Mouse (Mus musculus) lung, embryonic 14.5 days (tissue): Measurements from ENCODE around the gene Fggy. TPM values are rescaled to one million over a fixed set of nuclear protein-coding genes. Genes with fewer than 3 reads are reported as not detected.

ENCODE experiments used
- ATAC-seq: fragments of 200-750 bp; cut with Nextera tagmentation; 2 replicates; pipeline ENCODE4 v1.8.0; 2017; ENCODE audit warnings: mild to moderate bottlenecking, moderate TSS enrichment, moderate library complexity; ENCODE audit not compliant: insufficient read depth
- DNase-seq: peaks from one replicate; pipeline ENCODE4 v3.0.0-alpha.2; 2015
- H3K27ac ChIP-seq: fragments of 300-500 bp; sonication (generic); 2 replicates; pipeline ENCODE4 v1.5.1; 2014; ENCODE audit warnings: low read depth, mild to moderate bottlenecking, moderate library complexity
- H3K27me3 ChIP-seq: fragments of 300-500 bp; sonication (generic); 2 replicates; pipeline ENCODE4 v1.6.1; 2014; ENCODE audit warnings: low read length, control low read depth; ENCODE audit not compliant: insufficient read depth
- H3K36me3 ChIP-seq: fragments of 300-500 bp; sonication (generic); 2 replicates; pipeline ENCODE4 v1.6.1; 2014; ENCODE audit warnings: control low read depth; ENCODE audit not compliant: insufficient read depth
- H3K4me1 ChIP-seq: fragments of 300-500 bp; sonication (generic); 2 replicates; pipeline ENCODE4 v1.6.1; 2014; ENCODE audit warnings: antibody characterized with exemption, control low read depth; ENCODE audit not compliant: insufficient read depth
- H3K4me2 ChIP-seq: fragments of 300-500 bp; sonication (generic); 2 replicates; pipeline ENCODE4 v1.6.1; 2014; ENCODE audit warnings: mild to moderate bottlenecking
- H3K4me3 ChIP-seq: fragments of 300-500 bp; sonication (generic); 2 replicates; pipeline ENCODE4 v1.5.1; 2014; ENCODE audit warnings: low read depth, low read length
- H3K9ac ChIP-seq: fragments of 300-500 bp; sonication (generic); 2 replicates; pipeline ENCODE4 v1.6.1; 2014
- H3K9me3 ChIP-seq: fragments of 300-500 bp; sonication (generic); 2 replicates; pipeline ENCODE4 v1.6.1; 2016; ENCODE audit warnings: low read depth, low read length, control low read depth
- CTCF ChIP-seq: IDR thresholded peaks from 2 replicates; pipeline ENCODE4 v1.5.1; 2016; ENCODE audit warnings: antibody characterized with exemption, low read depth
- WGBS: fragments of 180-500 bp; shearing (Covaris S2); extraction: QIAGEN DNeasy Blood & Tissue Kit; methylation state at CpG from one replicate; pipeline ENCODE4 v1.1.7; 2014; 5-methylcytosine and 5-hydroxymethylcytosine counted together
- polyA plus RNA-seq: library from polyadenylated mRNA; unstranded; fragments of >200 nt; fragmentation: Nextera tagmentation; extraction: Ambion mirVana; gene quantifications from 2 replicates; pipeline ENCODE4 v1.2.1, GENCODE M21; 2014

The Fggy gene
- polyA plus RNA-seq, 1 experiment from 2014 or later: 9.8 TPM

GRCm38 (mm10) chr4:95794651-95795050 lies 237.3 kb downstream of the Fggy start:
- no peak overlapping the region for H3K9ac ChIP-seq

GRCm38 (mm10) chr4:95795283-95795682 lies 238.0 kb downstream of the Fggy start:
- Histone ChIP-seq H3K4me3 (no peak overlapping the region), H3K9me3 (no peaks in the 10 kb centered on the region), H3K4me1 (no peaks in the 10 kb centered on the region; the same call in 1 of the 2 replicates), H3K36me3 (no peaks in the 10 kb centered on the region), H3K4me2 (no peak overlapping the region), H3K27me3 (no peaks in the 10 kb centered on the region), H3K27ac (no peak overlapping the region), H3K9ac (no peak overlapping the region)
- ATAC-seq (no peak), DNase-seq (no peak)
- no peak for TF ChIP-seq CTCF
- 43% methylated on average over 2 of the region's 2 CpGs for WGBS

More at GRCm38 (mm10) chr4:95794651-95795050, 237.3 kb downstream of the Fggy start:
- 30% methylated on average over 6 of the region's 6 CpGs for WGBS
- Histone ChIP-seq H3K36me3 (no peaks in the 10 kb centered on the region), H3K4me3 (no peak overlapping the region), H3K4me2 (no peak overlapping the region), H3K27ac (no peak overlapping the region), H3K27me3 (no peaks in the 10 kb centered on the region), H3K4me1 (no peaks in the 10 kb centered on the region; the same call in 1 of the 2 replicates), H3K9me3 (no peaks in the 10 kb centered on the region)
- TF ChIP-seq CTCF: no peak
- no peak; the same call in 1 of the 2 replicates for ATAC-seq
- DNase-seq: no peak

GRCm38 (mm10) chr4:95819650-95820049 lies 262.3 kb downstream of the Fggy start:
- no peak overlapping the region for H3K27ac ChIP-seq
- ATAC-seq (no peak), DNase-seq (no peak)
- H3K4me2 ChIP-seq: no peak overlapping the region
- H3K9ac ChIP-seq: no peak overlapping the region
- H3K4me1 ChIP-seq: 0 out of 2 replicates have a peak, but pooled peaks cover 4% of the 10 kb centered on the region
- H3K36me3 ChIP-seq: no peaks in the 10 kb centered on the region
- H3K27me3 ChIP-seq: no peaks in the 10 kb centered on the region
- H3K9me3 ChIP-seq: no peaks in the 10 kb centered on the region
- WGBS: 70% methylated on average over 2 of the region's 2 CpGs
- no peak overlapping the region for H3K4me3 ChIP-seq
- no peak for TF ChIP-seq CTCF

GRCm38 (mm10) chr4:95821906-95822579 lies 264.7 kb downstream of the Fggy start:
- Histone ChIP-seq H3K9ac (no peak overlapping the region), H3K27ac (peak overlapping the region; percentile 62), H3K36me3 (no peaks in the 10 kb centered on the region), H3K4me3 (no peak overlapping the region), H3K4me1 (0 out of 2 replicates have a peak, but pooled peaks cover 4% of the 10 kb centered on the region), H3K27me3 (no peaks in the 10 kb centered on the region), H3K4me2 (no peak overlapping the region), H3K9me3 (no peaks in the 10 kb centered on the region)
- peak; percentile 59 for DNase-seq
- TF ChIP-seq CTCF: no peak
- 58% methylated on average over 3 of the region's 3 CpGs for WGBS
- peak; percentile 74; the same call in 1 of the 2 replicates for ATAC-seq

GRCm38 (mm10) chr4:95828164-95828563 lies 270.9 kb downstream of the Fggy start:
- Histone ChIP-seq H3K4me3 (no peak overlapping the region), H3K36me3 (no peaks in the 10 kb centered on the region), H3K4me2 (no peak overlapping the region), H3K27ac (no peak overlapping the region), H3K9me3 (no peaks in the 10 kb centered on the region), H3K4me1 (no peaks in the 10 kb centered on the region), H3K9ac (no peak overlapping the region), H3K27me3 (no peaks in the 10 kb centered on the region)
- no peak for DNase-seq
- WGBS: 84% methylated on average over 4 of the region's 4 CpGs
- TF ChIP-seq CTCF: no peak
- no peak for ATAC-seq

- no peak for TF ChIP-seq CTCF
- no peaks in the 10 kb centered on the region for H3K27me3 ChIP-seq
- no peaks in the 10 kb centered on the region for H3K36me3 ChIP-seq
- H3K4me2 ChIP-seq: no peak overlapping the region
- DNase-seq (no peak), ATAC-seq (no peak)
- no peaks in the 10 kb centered on the region for H3K9me3 ChIP-seq
- no peak overlapping the region for H3K27ac ChIP-seq
- WGBS: 74% methylated on average over 2 of the region's 2 CpGs
- no peak overlapping the region for H3K9ac ChIP-seq
- H3K4me1 ChIP-seq: no peaks in the 10 kb centered on the region
- H3K4me3 ChIP-seq: no peak overlapping the region
Measured at GRCm38 (mm10) chr4:95830320-95830719, 273.0 kb downstream of the Fggy start.

GRCm38 (mm10) chr4:95839860-95840259 lies 282.6 kb downstream of the Fggy start:
- 68% methylated on average over 1 of the region's 1 CpGs for WGBS
- H3K36me3 ChIP-seq: no peaks in the 10 kb centered on the region
- no peaks in the 10 kb centered on the region for H3K4me1 ChIP-seq
- no peak overlapping the region for H3K4me3 ChIP-seq
- no peak overlapping the region for H3K4me2 ChIP-seq
- H3K9me3 ChIP-seq: no peaks in the 10 kb centered on the region
- ATAC-seq (no peak), DNase-seq (no peak)
- H3K9ac ChIP-seq: no peak overlapping the region
- TF ChIP-seq CTCF: no peak
- H3K27me3 ChIP-seq: no peaks in the 10 kb centered on the region
- H3K27ac ChIP-seq: no peak overlapping the region
